Mouse (Mus musculus): ENCODE data around the gene Palm2. TPM values are rescaled to one million over a fixed set of nuclear protein-coding genes. Genes with fewer than 3 reads are reported as not detected.

Palm2 gene
- total RNA-seq, 4 experiments from 2014 or later, result 45.9 to 60.1 (median 55.0) TPM

DNA sequence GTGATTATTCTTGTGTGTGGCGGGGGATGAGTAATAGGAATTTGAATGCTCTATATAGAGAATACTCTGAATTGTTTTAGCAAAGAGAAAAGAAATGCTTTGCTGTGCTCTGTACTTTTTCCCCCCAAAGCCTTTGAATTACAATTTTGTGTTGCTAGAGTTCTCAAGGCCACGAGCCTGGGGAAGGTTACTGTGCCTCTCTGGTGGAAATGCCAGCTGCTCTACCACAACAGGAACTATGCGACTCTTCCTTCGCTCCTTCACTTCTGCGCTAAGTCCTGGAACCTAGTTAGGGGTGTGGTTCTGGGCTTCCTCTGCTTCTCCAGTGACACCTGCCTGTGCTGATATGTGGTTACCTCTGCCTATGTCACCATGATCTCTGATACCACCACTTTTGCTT, 178.7 kb downstream of the Palm2 start:
- no peak for DNase-seq (ENCODE audit: low spot score in 2 of 2)

DNA sequence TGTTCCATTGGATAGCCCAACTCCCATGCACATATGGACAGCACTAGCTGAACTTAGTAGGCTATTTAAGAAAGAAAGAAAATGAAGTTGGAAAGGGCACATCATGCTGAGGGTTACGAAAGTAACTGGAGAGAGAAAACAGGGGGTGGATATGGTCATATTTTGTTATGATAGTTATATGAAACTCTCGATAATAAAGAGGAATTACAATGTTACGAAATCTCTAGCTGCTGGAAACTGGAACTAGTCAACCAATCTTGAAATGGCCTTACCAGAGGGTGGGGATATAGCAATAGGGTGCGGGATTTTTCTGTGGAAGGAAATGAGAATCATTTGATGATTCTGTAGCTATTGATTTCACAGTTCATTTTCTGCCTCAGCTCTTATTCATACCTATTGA, 180.6 kb downstream of the Palm2 start:
- no peak for DNase-seq (ENCODE audit: low spot score in 2 of 2)

DNA sequence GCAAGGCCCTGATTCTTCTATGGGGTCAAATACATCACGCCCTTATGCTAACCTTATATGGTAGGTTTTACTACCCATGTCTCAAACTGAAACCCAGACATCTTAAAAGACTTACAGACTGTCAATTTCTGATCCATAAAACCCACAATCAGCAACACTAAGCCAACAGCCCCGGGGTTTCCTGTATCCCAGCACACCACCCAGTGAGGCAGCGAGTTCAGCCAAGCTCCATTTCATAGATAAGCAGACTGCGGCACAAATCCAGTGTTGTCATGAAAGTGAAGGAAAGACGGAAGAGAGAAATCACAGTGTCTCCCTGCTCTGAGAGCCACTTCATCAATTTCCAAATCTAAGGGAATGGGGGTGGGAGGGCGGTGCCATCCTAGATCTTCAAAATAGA, 184.7 kb downstream of the Palm2 start:
- DNase-seq (ENCODE audit: low spot score in 2 of 2), result no peak

DNA sequence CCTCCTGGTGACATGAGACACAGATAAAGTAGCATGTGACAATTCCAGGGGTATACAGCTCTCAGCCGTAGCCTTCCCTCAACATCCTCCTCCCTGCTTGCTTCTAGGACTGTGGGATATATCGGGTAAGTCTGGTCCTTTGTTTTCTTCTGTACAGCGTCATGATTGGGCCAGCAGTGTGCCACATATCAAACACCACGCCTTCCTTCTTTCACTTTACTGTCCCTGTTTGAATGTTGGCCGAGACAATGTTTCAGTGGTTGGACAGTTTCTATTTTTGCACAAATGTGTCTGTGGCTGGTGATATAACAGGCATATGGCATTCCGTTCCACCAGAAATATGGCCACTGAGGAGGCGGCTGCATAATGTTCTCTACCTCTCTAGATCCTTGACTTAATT, 188.8 kb downstream of the Palm2 start:
- DNase-seq (ENCODE audit: low spot score in 2 of 2), result peak in 1 of 2 experiments; percentile 72

DNA sequence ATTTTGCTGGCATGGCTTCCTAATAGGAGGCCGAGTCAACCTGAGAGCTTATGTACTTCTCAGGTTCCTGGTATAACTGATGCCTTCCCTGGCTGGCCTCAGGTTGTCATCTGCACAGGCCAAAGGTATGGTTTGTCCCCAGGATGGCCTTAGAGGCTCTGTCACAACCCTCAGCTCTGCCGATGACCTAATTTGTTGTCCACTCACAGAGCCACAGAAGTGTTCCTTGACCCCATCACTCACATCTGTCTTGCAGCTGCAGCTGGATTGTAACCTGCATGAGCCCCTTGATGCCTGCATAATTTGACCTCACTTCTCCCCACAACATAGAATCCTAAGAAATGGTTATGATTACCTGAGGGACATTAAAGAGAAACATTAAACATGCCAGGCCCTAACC, 190.8 kb downstream of the Palm2 start:
- no peak for DNase-seq (ENCODE audit: low spot score in 2 of 2)

DNA sequence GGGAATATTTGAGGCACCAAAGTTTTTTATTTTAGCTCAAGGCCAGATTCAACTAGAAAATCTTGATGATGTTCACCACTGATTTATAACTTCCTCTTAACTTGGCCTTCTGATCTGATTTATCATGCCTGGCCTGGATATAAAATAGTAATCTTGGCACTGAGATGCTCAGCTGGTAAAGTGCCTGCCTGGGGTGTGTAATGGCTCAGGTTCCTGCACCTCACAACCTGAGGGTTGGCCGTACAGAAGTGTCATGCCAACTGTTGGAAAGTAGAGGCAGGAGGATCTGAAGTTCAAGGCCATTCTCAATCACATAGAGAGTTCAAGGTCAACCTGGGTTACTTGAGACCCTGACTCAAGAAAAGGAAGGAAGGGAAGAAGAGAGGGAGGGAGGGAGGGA, 191.3 kb downstream of the Palm2 start:
- no peak for DNase-seq (ENCODE audit: low spot score in 2 of 2)

DNA sequence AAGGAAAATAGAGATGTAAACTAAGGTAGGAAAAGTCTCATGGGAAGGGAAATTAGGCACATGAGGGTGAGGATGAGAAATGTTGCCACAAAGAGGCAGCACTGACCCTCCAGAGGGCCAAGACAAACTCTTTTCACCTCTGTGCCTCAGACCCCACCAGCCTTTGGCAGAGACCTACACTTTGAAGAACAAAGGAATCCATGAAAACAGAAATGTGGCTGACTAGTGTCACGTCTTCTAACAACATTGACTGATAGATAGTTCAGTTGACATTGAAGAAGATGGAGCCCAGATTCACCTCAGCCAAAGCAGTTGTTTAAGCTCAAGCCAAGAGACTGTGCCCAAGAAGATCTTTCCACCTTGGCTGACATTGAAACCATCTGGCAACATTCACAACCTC, 191.7 kb downstream of the Palm2 start:
- no peak for DNase-seq (ENCODE audit: low spot score in 2 of 2)

DNA sequence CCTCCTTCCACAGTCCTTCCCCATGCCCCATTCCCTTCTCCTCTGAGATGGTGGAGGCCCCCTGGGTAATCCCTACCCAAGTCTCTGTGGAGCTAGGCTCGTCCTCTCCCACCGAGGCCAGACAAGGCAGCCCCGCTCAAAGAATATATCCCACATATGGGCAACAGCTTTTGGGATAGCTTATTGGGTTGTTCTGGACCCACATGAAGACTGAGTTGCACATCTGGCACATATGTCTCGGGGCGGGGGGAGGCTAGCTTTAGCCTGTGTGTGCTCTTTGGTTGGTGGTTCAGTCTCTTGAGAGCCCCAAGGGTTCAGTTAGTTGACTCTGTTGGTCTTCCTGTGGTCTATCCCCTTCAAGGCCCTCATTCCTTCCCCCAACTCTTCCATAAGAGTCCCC, 192.9 kb downstream of the Palm2 start:
- no peak for DNase-seq (ENCODE audit: low spot score in 2 of 2)

DNA sequence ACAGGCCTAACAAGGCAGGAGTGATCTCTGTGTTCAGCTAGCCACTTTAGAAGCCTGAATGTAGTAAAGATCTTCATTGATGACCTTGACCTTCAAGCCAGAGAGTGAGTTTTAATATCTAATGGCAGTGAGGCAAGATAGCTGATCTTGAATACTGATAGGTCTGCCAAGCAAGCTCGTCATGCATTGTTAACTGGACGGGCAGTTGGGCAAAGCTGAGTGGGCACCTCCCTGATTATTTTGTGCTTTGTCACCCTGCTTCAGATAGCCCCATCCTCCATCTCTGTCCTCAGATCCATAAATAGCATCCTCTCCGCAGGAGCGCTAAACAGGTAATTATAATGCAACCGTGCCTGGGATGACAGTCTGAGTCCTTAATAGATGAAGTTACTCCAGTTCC, 198.3 kb downstream of the Palm2 start:
- DNase-seq (ENCODE audit: low spot score in 2 of 2), result no peak

DNA sequence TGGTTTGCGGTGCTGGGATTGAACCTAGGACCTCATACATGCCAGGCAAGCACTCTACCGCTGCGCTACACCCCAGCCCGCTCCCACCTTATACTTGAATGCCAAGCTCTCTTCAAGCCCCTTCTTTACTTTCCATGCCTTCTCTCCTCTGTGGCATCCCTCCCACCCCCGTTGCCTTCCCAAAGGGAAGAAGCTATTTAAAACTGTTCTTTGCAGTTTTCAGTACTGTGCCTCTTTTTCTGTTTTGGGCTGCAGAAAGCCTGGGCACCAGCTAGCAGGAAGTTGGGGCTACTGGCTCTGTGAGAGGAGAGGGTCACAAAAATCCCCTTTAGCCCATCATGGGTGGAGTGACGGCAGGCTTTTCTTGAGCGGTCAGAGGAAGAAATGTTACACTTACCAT, 199.0 kb downstream of the Palm2 start:
- DNase-seq (ENCODE audit: low spot score in 2 of 2), result no peak

DNA sequence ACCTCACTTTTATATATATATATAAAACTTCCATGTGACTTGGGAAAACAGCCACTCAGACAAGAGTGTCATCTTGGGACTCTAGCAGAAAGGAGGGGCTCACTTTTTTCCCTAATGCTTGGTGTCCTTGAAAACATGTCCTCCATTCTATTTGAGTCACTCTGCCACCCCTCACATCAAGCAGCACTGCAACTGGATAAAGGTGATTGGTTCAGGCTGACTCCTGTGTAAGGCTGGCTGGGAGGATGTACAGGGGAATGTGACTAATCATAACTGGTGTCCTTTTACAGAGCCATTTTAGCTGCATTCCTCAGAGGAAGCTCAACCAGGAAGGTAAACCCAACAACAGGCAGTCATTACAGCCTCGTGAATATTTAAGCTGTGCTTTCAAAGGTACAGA, 200.9 kb downstream of the Palm2 start:
- no peak for DNase-seq (ENCODE audit: low spot score in 2 of 2)

DNA sequence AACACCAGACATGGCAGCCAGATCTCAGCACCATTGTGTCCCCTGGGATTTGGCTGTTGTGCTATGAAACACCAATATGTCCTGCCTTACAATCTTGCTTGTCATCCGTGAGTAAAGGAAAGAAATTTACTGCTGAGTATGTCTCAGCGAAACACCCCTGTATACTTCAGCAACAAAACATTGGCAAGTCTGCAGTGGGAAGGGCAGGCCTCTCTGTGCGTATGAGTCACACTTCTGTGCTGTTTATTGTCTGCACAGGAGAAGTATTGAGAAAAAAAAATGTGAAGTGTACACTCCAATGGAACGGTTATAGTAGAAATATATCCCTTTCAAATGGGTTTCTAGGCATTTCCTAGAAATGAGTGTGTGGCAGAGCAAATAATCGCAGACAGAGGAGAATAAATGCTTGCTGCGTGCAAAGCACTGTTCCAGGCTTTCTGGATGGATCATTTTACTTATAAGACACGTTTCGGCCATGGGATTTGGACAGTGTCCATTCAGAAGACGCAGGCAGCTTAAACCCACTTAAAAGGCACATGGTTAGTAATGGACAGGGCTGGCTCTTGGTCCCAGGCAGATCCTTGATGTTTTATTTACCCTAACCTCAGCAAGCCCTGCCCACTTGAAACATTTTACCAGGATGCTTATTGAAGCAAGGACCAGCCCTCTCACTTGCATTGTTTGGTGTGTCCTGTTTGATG, 202.9 kb downstream of the Palm2 start:
- no peak for DNase-seq (ENCODE audit: low spot score in 2 of 2)

DNA sequence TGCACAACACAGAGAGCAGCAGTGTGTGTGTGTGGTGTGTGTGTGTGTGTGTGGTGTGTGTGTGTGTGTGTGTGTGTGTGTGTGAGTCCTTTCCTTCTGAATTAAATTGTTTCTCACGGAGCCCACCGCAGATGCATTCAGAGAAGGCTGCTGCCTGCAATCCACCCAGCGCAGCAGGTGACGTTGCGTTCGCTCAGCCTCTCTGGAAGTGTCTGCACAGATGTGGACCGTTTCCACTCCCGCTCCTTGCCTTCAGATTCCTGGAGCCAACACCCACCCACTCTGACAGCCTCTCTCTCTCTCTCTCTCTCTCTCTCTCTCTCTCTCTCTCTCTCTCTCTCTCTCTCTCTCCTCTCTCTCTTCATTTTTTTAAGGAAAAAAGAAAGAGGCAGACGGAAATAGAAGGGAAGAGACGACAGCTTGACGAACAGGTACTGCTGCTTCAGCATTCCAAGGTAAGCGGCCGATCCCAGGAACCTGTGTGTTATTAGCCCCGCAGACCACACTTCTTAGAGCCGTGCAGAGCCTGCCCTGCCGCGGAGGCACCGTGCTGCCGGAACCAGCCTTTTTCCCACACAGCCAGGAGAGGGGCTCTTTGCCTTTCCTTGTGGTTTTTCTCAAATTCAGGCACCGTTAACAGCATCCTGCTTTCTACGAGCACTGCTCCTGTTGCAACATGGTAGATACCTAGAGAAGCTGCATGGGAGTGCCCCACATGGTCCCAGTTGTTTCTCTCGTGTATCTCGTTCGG, 203.8 kb downstream of the Palm2 start:
- DNase-seq (ENCODE audit: low spot score in 2 of 2), result peak in 1 of 2 experiments; percentile 65

DNA sequence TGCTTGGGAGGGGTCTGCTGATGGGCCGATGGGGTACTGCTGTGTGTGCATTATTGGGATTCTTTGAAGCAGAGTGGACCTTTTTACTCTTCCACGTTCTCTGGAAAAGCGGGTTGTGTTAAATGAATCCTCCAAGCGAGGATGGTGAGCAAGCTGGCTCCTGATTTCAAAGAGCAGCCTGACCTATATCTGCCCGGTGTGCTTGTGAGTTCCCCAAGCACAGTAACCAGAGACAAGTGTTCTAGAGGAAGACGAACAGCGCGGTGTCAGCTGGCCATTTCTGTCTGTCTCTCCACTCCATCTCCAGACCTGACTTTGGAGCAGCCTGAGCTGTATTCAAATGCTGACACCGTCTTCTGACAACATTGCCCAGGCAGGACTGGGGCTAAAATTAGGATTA, 204.9 kb downstream of the Palm2 start:
- no peak for DNase-seq (ENCODE audit: low spot score in 2 of 2)

DNA sequence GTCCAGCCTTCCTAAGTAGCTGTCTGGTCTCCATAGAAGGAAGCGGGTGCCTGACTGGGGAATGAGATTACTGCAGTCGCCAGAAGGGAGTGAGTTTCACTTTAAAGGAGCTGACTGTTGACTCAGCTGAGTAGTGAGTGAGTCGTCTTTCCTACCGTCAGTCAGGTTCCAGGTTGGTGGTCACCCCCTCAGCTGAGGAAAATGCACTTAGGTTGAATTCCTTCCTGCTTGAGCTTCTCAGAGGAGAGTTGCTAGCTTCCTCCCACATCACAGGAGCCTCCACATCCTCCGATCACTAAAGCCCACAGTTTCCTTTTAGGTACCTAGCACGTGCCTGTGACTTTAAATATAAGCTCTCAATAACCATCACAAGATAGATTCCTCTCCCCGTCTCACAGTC, 206.2 kb downstream of the Palm2 start:
- peak in 1 of 2 experiments; percentile 43 for DNase-seq (ENCODE audit: low spot score in 2 of 2)

DNA sequence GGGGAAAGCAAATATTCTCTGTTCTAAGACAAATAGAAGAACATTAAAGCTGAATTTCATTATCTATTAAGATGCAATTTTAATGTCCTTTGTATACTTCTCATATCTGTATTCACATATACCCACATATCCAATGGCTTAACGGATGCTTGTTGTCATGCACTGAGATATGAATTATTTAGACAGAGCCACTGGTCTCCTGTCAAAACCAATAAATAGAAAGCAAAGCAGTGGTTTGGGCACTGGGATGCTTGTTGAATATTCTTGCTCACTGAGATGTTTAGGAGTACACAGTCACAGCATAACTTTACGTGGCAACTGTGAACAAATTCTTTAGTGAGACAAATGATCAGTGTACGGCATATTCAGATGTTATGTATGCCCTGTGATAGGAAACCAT, 206.9 kb downstream of the Palm2 start:
- DNase-seq (ENCODE audit: low spot score in 2 of 2), result no peak

DNA sequence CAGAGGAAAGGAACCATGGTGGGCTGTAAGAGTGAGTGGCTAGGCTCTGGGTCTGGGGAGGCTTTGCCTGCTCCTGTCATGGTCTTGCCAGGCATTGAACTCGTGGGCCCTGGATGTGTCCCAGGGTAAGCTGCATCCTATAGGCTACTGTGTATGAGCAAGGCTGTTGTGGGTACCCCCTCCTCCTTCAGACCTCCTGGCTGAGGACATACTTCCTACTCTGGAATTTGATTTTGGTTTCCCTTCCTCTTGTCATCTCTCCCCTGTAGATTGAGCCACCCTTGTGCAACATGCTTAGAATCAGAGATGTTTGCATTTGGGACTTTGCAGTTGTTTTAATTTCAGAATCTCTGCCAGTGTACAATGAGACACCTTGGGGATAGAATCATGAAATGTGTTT, 216.9 kb downstream of the Palm2 start:
- no peak for DNase-seq (ENCODE audit: low spot score in 2 of 2)

DNA sequence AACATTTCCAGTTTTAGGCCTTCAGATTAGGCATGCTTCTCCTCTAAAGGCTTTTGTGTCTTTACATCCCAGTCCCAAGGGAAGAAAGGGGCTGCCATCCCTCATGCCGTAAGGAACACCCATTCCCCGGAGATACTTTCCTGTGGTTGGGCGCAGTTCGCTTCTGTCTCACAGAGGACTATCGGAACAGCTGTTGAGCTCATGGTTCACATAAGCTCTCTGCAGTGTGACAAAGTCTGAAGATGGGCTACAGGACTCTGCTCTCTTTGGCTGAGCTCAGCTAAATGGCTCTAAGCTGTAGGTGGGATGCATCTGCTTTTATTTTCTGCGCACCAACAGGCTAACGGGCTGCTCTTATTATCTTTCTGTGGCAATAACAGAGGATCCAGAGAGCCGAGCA, 217.5 kb downstream of the Palm2 start:
- no peak for DNase-seq (ENCODE audit: low spot score in 2 of 2)

DNA sequence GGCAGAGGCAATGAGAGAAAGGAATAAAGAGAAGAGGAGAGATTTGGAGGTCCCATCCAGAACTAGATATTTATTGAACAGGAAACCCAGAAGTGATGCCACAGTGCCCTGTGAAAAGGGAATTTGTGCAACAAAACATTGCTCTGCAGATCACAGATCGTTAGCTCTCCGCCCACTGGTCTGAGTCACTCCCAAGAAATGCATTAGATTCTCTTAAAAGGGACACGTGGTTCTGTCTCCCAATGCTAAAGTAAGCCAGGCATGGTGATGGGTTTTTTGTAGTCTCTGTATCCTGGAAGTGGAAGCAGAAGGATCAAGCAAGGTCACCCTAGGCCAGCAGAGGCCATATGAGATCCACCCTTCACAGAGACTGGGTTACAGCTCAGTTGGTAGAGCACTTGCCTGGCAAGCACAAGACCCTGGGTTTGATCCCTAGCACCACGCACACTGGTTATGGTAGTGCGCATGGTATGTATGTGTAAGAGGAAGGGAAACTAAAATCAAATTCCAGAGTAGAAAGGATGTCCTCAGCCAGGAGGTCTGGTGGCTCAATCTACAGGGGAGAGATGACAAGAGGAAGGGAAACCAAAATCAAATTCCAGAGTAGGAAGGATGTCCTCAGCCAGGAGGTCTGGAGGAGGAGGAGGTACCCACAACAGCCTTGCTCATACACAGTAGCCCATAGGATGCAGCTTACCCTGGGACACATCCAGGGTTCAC, 218.3 kb downstream of the Palm2 start:
- no peak for DNase-seq (ENCODE audit: low spot score in 2 of 2)

DNA sequence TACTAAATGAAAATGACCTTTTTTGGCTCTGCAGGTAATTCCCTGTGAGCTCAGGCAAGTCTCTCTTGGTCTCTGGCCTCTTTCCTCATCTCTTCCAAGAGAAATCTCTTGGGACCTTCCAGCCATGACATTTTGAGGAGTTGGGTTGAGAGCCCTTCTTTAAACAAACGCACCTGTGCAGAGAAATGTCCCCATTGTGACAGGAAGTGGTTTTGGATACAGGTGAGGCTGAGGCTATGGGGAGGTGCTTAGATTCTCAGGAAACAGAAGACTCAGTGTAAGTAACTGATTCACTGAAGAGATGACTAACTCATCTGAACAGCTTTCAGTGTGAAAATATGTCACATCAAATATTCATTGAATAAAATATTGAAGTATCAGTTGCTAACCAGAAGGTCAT, 221.9 kb downstream of the Palm2 start:
- no peak for DNase-seq (ENCODE audit: low spot score in 2 of 2)

DNA sequence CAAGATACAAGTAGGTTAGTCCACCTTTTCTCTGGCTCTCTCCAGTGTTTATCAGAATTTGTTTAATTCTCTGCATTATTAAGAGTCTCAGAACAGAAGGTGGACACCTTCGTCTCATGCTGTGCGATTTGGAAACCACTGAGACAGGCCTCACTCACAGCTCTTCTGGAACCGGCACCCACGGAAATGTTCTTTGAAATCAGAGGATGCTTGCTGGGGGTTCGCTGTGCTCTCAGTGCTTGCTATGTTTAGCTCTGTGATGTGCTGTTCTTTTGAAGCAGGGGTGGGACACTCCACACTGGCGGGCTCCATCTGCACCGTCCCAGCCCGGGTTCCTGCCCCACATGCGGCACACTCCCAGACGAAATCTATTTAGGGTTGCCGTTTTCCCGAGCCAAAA, 222.3 kb downstream of the Palm2 start:
- DNase-seq (ENCODE audit: low spot score in 2 of 2), result no peak

DNA sequence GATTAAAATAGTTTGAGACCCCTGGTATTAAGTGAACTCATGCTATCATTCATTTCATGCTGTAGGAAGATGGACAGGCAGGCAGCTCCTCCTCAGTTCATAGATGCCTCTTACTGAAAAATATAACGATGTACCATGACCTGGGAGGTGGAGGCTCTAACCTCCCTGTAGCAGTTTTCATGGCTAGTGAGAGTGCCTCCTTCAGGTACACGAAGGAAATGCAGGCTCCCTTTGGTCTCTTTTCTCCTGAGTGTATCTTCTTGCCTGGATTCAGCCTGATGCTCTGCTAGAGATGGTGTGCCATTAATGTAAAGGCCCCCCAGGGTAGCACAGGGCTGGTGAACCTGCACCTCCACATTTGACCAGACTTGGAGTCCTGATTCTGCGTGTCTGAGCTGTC, 222.8 kb downstream of the Palm2 start:
- DNase-seq (ENCODE audit: low spot score in 2 of 2), result no peak

DNA sequence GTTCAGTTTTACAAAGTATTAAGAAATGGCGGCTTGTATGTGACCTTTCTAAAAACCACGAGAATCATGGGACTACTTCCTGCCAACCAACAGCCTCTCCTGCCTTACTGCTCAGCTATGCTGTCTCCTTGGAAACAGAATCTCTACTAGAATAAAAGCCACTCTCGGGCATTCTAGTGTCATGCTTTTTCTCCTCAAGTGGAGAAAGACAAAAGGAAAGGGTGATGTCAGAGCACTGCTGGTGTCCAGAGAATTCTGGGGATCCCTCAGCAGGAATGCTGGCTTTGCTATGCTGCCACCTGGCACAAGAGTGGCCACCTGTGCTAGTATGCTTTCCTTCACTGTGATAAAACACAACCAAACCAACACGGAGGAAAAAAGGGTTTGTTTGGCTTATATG, 226.4 kb downstream of the Palm2 start:
- DNase-seq (ENCODE audit: low spot score in 2 of 2), result no peak

Measured in left cerebral cortex, adult 8-10 months (tissue).